Comparison of ENCODE assay signal across 19 mouse cellular contexts in the genomic region with DNA sequence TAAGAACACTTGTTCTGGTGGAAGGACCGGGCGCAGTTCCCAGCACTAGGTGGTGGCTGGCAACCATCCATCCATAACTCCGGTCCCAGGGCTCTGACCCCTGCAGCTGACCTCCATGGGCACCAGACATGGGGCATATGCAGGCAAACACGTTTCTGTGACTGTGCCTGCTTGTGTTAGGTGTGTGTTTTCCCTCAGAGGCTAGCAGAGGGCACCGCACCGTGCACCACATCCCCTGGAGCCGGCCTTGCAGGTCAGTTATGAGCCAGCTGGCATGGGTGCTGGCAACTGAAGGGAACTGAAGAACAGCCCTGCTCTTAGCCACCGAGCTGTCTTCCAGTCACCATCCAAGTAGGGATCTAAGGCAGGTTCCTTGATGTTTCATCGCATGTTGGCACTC. TPM values are rescaled to one million over a fixed set of nuclear protein-coding genes. Genes with fewer than 3 reads are reported as not detected.
DNase-seq lines count a peak whose midpoint lies in the region; ATAC-seq and TF ChIP-seq lines count a peak whose summit lies in the region.
"Had no signal": no experiment of that assay in that cellular context is flagged by ENCODE, and none has a peak within 500 bp of the region (broad histone marks: within the 10 kb centered on the region; RNA-seq: fewer than 3 reads in every experiment).

No protein-coding gene starts in this region.

- no peak for TF ChIP-seq RAD21 in CH12.LX (IDR thresholded peaks at IDR 0.05; ENCODE audit: low read depth, low read length)

- H3K4me2 ChIP-seq in heart, embryonic 12.5 days, result no peak overlapping the region
- no peak overlapping the region for H3K4me2 ChIP-seq in CH12.LX (ENCODE audit: insufficient read depth, low read depth, poor library complexity, severe bottlenecking)
- no peak overlapping the region for H3K4me2 ChIP-seq in forebrain, embryonic 14.5 days (ENCODE audit: low read length)
- no peak overlapping the region for H3K4me2 ChIP-seq in midbrain, embryonic 13.5 days (replicated peaks)
- H3K4me2 ChIP-seq: hindbrain, embryonic 12.5 days; lung, embryonic 14.5 days; stomach, embryonic 15.5 days had no signal

- no peak overlapping the region for H3K4me3 ChIP-seq in heart, embryonic 12.5 days
- no peak overlapping the region for H3K4me3 ChIP-seq in CH12.LX (replicated peaks in 1 of 3; ENCODE audit: low read depth in 2 of 3, low read length in 2 of 3, poor library complexity in 1 of 3)
- no peak overlapping the region for H3K4me3 ChIP-seq in forebrain, embryonic 14.5 days (ENCODE audit: low read depth, low read length)
- H3K4me3 ChIP-seq in midbrain, embryonic 13.5 days (replicated peaks), result no peak overlapping the region
- H3K4me3 ChIP-seq: erythroblast, embryonic 14.5 days; hindbrain, embryonic 12.5 days; stomach, embryonic 15.5 days had no signal

- H3K27ac ChIP-seq in heart, embryonic 12.5 days (ENCODE audit: poor library complexity, severe bottlenecking), result no peak overlapping the region; the same call in 1 of the 2 replicates
- peak overlapping the region; percentile 0; the same call in 1 of the 2 replicates for H3K27ac ChIP-seq in CH12.LX (ENCODE audit: insufficient read depth, low read depth)
- no peak overlapping the region for H3K27ac ChIP-seq in forebrain, embryonic 14.5 days (ENCODE audit: low read depth, low read length)
- H3K27ac ChIP-seq in midbrain, embryonic 13.5 days, result no peak overlapping the region
- H3K27ac ChIP-seq: hindbrain, embryonic 12.5 days; stomach, embryonic 15.5 days had no signal

- TF ChIP-seq POLR2A in CH12.LX (IDR thresholded peaks at IDR 0.05; ENCODE audit: low read depth, low read length), result no peak

- ATAC-seq in heart, embryonic 12.5 days (ENCODE audit: insufficient number of reproducible peaks, low FRiP score), result no peak
- no peak for ATAC-seq in forebrain, embryonic 14.5 days
- ATAC-seq in midbrain, embryonic 13.5 days, result no peak
- ATAC-seq: CD4-positive, CD25-positive, alpha-beta regulatory T cell, adult 4 months; intestine, postnatal 0 days had no signal

- H3K27me3 ChIP-seq in heart, embryonic 12.5 days (replicated peaks), result no peaks in the 10 kb centered on the region
- H3K27me3 ChIP-seq in CH12.LX (replicated peaks), result no peaks in the 10 kb centered on the region
- no peaks in the 10 kb centered on the region for H3K27me3 ChIP-seq in forebrain, embryonic 14.5 days (replicated peaks; ENCODE audit: control insufficient read depth, insufficient read depth, low read length)
- no peaks in the 10 kb centered on the region for H3K27me3 ChIP-seq in midbrain, embryonic 13.5 days
- H3K27me3 ChIP-seq: hindbrain, embryonic 12.5 days; stomach, embryonic 15.5 days had no signal

- TF ChIP-seq CTCF in CH12.LX (conservative IDR thresholded peaks at IDR 0.05 in 1 of 2, IDR thresholded peaks at IDR 0.05 in 1 of 2; ENCODE audit: low read depth in 2 of 2, low read length in 2 of 2), result no peak

- peak; percentile 97 for DNase-seq in heart, adult 11 months
- no peak for DNase-seq in CH12.LX (ENCODE audit: extremely low read depth)
- peak; percentile 46 for DNase-seq in cerebellum, adult 8-10 months
- peak; percentile 45 for DNase-seq in gastrocnemius, postnatal 10 days
- no peak for DNase-seq in forebrain, embryonic 14.5 days (ENCODE audit: low spot score)
- DNase-seq in right cerebral cortex, postnatal 14 days, result no peak
- DNase-seq: adrenal gland, adult 2 months; kidney, postnatal 36 days; lung, embryonic 14.5 days; thymus, postnatal 4 days had no signal

- no peak for TF ChIP-seq EP300 in CH12.LX (IDR thresholded peaks at IDR 0.05; ENCODE audit: low read length)

- WGBS in heart, embryonic 12.5 days, result 92% methylated on average over 9 of the region's 9 CpGs
- WGBS in forebrain, embryonic 14.5 days, result 94% methylated on average over 9 of the region's 9 CpGs
- WGBS in midbrain, embryonic 13.5 days, result 94% methylated on average over 9 of the region's 9 CpGs

- no peaks in the 10 kb centered on the region for H3K79me2 ChIP-seq in CH12.LX (replicated peaks; ENCODE audit: control insufficient read depth, extremely low read depth, insufficient read depth, poor library complexity, severe bottlenecking)

- peaks cover 28% of the 10 kb centered on the region for H3K4me1 ChIP-seq in heart, embryonic 12.5 days (replicated peaks)
- peaks cover 10 to 48% of the 10 kb centered on the region in 2 experiments for H3K4me1 ChIP-seq in CH12.LX (ENCODE audit: control insufficient read depth in 1 of 2, insufficient read depth in 2 of 2)
- no peaks in the 10 kb centered on the region for H3K4me1 ChIP-seq in forebrain, embryonic 14.5 days (ENCODE audit: control insufficient read depth, insufficient read depth, low read length)
- H3K4me1 ChIP-seq in midbrain, embryonic 13.5 days (replicated peaks), result no peaks in the 10 kb centered on the region
- H3K4me1 ChIP-seq: hindbrain, embryonic 12.5 days; stomach, embryonic 15.5 days had no signal

- no peak overlapping the region for H3K9ac ChIP-seq in heart, embryonic 12.5 days
- no peak overlapping the region for H3K9ac ChIP-seq in CH12.LX (ENCODE audit: insufficient read depth, low read depth)
- no peak overlapping the region for H3K9ac ChIP-seq in forebrain, embryonic 14.5 days (ENCODE audit: low read length)
- no peak overlapping the region for H3K9ac ChIP-seq in midbrain, embryonic 13.5 days (replicated peaks)
- H3K9ac ChIP-seq: hindbrain, embryonic 12.5 days; lung, embryonic 14.5 days; stomach, embryonic 15.5 days had no signal

- dilution Hi-C loops in CH12.LX (cut with MboI; ENCODE audit: extremely low pct_ligation_motif_present, extremely low pct_unique_long_range_greater_than_20kb, low sequenced_read_pairs), result no loop called here

- H3K9me3 ChIP-seq in heart, embryonic 12.5 days (replicated peaks), result no peaks in the 10 kb centered on the region
- no peaks in the 10 kb centered on the region for H3K9me3 ChIP-seq in CH12.LX (replicated peaks; ENCODE audit: low read length)
- H3K9me3 ChIP-seq in forebrain, embryonic 14.5 days (replicated peaks; ENCODE audit: control insufficient read depth, low read length), result no peaks in the 10 kb centered on the region
- H3K9me3 ChIP-seq in midbrain, embryonic 13.5 days, result no peaks in the 10 kb centered on the region
- H3K9me3 ChIP-seq: hindbrain, embryonic 12.5 days; stomach, embryonic 15.5 days had no signal

- in situ Hi-C loops in CH12.LX (cut with MboI; ENCODE audit: low pct_ligation_motif_present, low pct_unique_long_range_greater_than_20kb, low sequenced_read_pairs), result no loop called here

- H3K36me3 ChIP-seq in heart, embryonic 12.5 days, result peaks cover 61% of the 10 kb centered on the region
- peaks cover 67 to 73% of the 10 kb centered on the region in 2 experiments for H3K36me3 ChIP-seq in CH12.LX (replicated peaks in 1 of 2; ENCODE audit: control insufficient read depth in 1 of 2, insufficient read depth in 1 of 2, low read length in 1 of 2)
- peaks cover 68% of the 10 kb centered on the region for H3K36me3 ChIP-seq in forebrain, embryonic 14.5 days (ENCODE audit: control insufficient read depth, insufficient read depth, low read length)
- peaks cover 62% of the 10 kb centered on the region for H3K36me3 ChIP-seq in midbrain, embryonic 13.5 days

TF ChIP-seq in CH12.LX, 34 proteins besides CTCF, POLR2A, EP300 and RAD21 (continues in another document):
- no peak for TF ChIP-seq GABPA (IDR thresholded peaks at IDR 0.05; ENCODE audit: insufficient replicate concordance, low read depth, low read length)
- TF ChIP-seq USF2 (conservative IDR thresholded peaks at IDR 0.05; ENCODE audit: low read depth, low read length), result no peak
- TF ChIP-seq IRF4 (IDR thresholded peaks at IDR 0.05; ENCODE audit: low read depth, low read length), result no peak
- TF ChIP-seq ETS1 (conservative IDR thresholded peaks at IDR 0.05; ENCODE audit: low read depth, low read length), result no peak
- TF ChIP-seq E2F4 (IDR thresholded peaks at IDR 0.05; ENCODE audit: insufficient replicate concordance, low read depth, low read length), result no peak
- TF ChIP-seq TCF12 (IDR thresholded peaks at IDR 0.05; ENCODE audit: low read depth, low read length), result no peak
- TF ChIP-seq USF1 (IDR thresholded peaks at IDR 0.05; ENCODE audit: low read depth, low read length), result no peak

RNA-seq across cellular contexts. Expression of gene Dcakd, which starts 22.0 kb away (rescaled TPM):
- polyA plus RNA-seq in heart, embryonic 12.5 days (2016; fragmentation: Nextera tagmentation; extraction: Ambion mirVana), result 94.1 and 95.2 TPM in 2 replicates
- total RNA-seq in CH12.LX (2012; rRNA removed), result 22.4 and 24.0 TPM in 2 replicates
- total RNA-seq in CH12.LX (2014; rRNA removed), result 7.8 and 8.8 TPM in 2 replicates
- 74.1 and 89.0 TPM in 2 replicates for polyA plus RNA-seq in CH12.LX (2012; ENCODE audit: insufficient read length, low read depth)
- total RNA-seq in gastrocnemius, postnatal 10 days (2021), result 10 to 100 TPM; 34.9 to 45.5 TPM
- polyA plus RNA-seq in forebrain, embryonic 14.5 days (2014; fragmentation: Nextera tagmentation; extraction: Ambion mirVana), result 207 and 220 TPM in 2 replicates
- polyA plus RNA-seq in midbrain, embryonic 13.5 days (2015; fragmentation: Nextera tagmentation; extraction: Ambion mirVana), result 177 and 178 TPM in 2 replicates

RNA-seq across cellular contexts. Expression of gene Nmt1, which starts 22.2 kb away (rescaled TPM):
- 46.9 and 50.4 TPM in 2 replicates for polyA plus RNA-seq in heart, embryonic 12.5 days (2016; fragmentation: Nextera tagmentation; extraction: Ambion mirVana)
- 84.5 and 93.2 TPM in 2 replicates for total RNA-seq in CH12.LX (2012; rRNA removed)
- total RNA-seq in CH12.LX (2014; rRNA removed), result 108 and 115 TPM in 2 replicates
- 205 and 208 TPM in 2 replicates for polyA plus RNA-seq in CH12.LX (2012; ENCODE audit: insufficient read length, low read depth)
- total RNA-seq in gastrocnemius, postnatal 10 days (2021), result 10 to 100 TPM; 41.5 to 49.7 TPM
- polyA plus RNA-seq in forebrain, embryonic 14.5 days (2014; fragmentation: Nextera tagmentation; extraction: Ambion mirVana), result 37.0 and 43.8 TPM in 2 replicates
- polyA plus RNA-seq in midbrain, embryonic 13.5 days (2015; fragmentation: Nextera tagmentation; extraction: Ambion mirVana), result 45.2 and 49.9 TPM in 2 replicates

RNA-seq across cellular contexts. Expression of gene Plcd3, which starts 51.3 kb away (rescaled TPM):
- 5.8 and 6.6 TPM in 2 replicates for polyA plus RNA-seq in heart, embryonic 12.5 days (2016; fragmentation: Nextera tagmentation; extraction: Ambion mirVana)
- 24.3 and 27.4 TPM in 2 replicates for total RNA-seq in CH12.LX (2012; rRNA removed)
- total RNA-seq in CH12.LX (2014; rRNA removed), result 6.3 and 7.1 TPM in 2 replicates
- 9.7 and 11.3 TPM in 2 replicates for polyA plus RNA-seq in CH12.LX (2012; ENCODE audit: insufficient read length, low read depth)
- total RNA-seq in gastrocnemius, postnatal 10 days (2021), result 1 to 10 TPM; 5.8 to 8.6 TPM
- 1.1 and 1.4 TPM in 2 replicates for polyA plus RNA-seq in forebrain, embryonic 14.5 days (2014; fragmentation: Nextera tagmentation; extraction: Ambion mirVana)
- polyA plus RNA-seq in midbrain, embryonic 13.5 days (2015; fragmentation: Nextera tagmentation; extraction: Ambion mirVana), result 0.99 and 1.1 TPM in 2 replicates
- total RNA-seq: megakaryocyte, adult 5-6 weeks; monocyte, adult 5-6 weeks had no signal

RNA-seq across cellular contexts. Expression of gene Acbd4, which starts 51.3 kb away (rescaled TPM):
- 13.5 and 13.8 TPM in 2 replicates for polyA plus RNA-seq in heart, embryonic 12.5 days (2016; fragmentation: Nextera tagmentation; extraction: Ambion mirVana)
- 60.9 and 62.6 TPM in 2 replicates for total RNA-seq in CH12.LX (2012; rRNA removed)
- 50.2 and 51.4 TPM in 2 replicates for total RNA-seq in CH12.LX (2014; rRNA removed)
- 68.4 and 75.1 TPM in 2 replicates for polyA plus RNA-seq in CH12.LX (2012; ENCODE audit: insufficient read length, low read depth)
- total RNA-seq in gastrocnemius, postnatal 10 days (2021), result 10 to 100 TPM; 34.9 to 50.5 TPM
- 10.4 and 11.8 TPM in 2 replicates for polyA plus RNA-seq in forebrain, embryonic 14.5 days (2014; fragmentation: Nextera tagmentation; extraction: Ambion mirVana)
- 6.5 and 7.8 TPM in 2 replicates for polyA plus RNA-seq in midbrain, embryonic 13.5 days (2015; fragmentation: Nextera tagmentation; extraction: Ambion mirVana)

Comparison
In these comparisons a context has a peak if more than half of its experiments do, and no peak if none do; other contexts are left out.
1. DNase-seq: peak in heart, adult 11 months (single experiment), cerebellum, adult 8-10 months (single experiment) and gastrocnemius, postnatal 10 days (single experiment); none in CH12.LX (single experiment), forebrain, embryonic 14.5 days (single experiment) and right cerebral cortex, postnatal 14 days (single experiment).